Mouse (Mus musculus): ENCODE measurements around the gene Zeb2.

GRCm38 (mm10) chr2:45062136-45062535, 55.1 kb downstream of the Zeb2 start:
- no peak for TF ChIP-seq CTCF (IDR thresholded peaks at IDR 0.05; ENCODE audit: borderline replicate concordance, insufficient read depth, low read length)
- no peak for TF ChIP-seq POLR2A (IDR thresholded peaks at IDR 0.05; ENCODE audit: low read depth, low read length)

Measured in embryonic fibroblast, embryonic 13.5 days (primary cell).